Mouse (Mus musculus) layer of hippocampus, postnatal 36 days (tissue): ENCODE measurements at regions not wholly inside any gene's neighbourhood (a gene's known extent, or its start where the extent isn't known, plus 50 kb on each side); places are given as distances from the start of the nearest gene placed in this dataset.

Experiments
- DNase-seq, 2 experiments: peaks; one replicate each; pipeline ENCODE4 v3.0.0; 2022

GRCm38 (mm10) chr15:52095629-52096190, 1789.0 kb upstream of the Gm7489 start:
- DNase-seq: no peak

GRCm38 (mm10) chr15:52108761-52109160, 1775.9 kb upstream of the Gm7489 start:
- no peak for DNase-seq

GRCm38 (mm10) chr15:52114368-52115036, 1770.2 kb upstream of the Gm7489 start:
- no peak for DNase-seq

- DNase-seq: no peak
Measured at GRCm38 (mm10) chr15:52136693-52137092, 1748.0 kb upstream of the Gm7489 start.

GRCm38 (mm10) chr15:52153421-52153820, 1731.3 kb upstream of the Gm7489 start:
- DNase-seq: no peak

- DNase-seq: no peak
Measured at GRCm38 (mm10) chr15:52155784-52156183, 1728.9 kb upstream of the Gm7489 start.

GRCm38 (mm10) chr15:52156779-52157178, 1727.9 kb upstream of the Gm7489 start:
- no peak for DNase-seq

GRCm38 (mm10) chr15:52160181-52161088, 1724.3 kb upstream of the Gm7489 start:
- peak; percentile 82 for DNase-seq

- DNase-seq: no peak
Measured at GRCm38 (mm10) chr15:52161089-52161442, 1723.6 kb upstream of the Gm7489 start.

GRCm38 (mm10) chr15:52161568-52162316, 1723.0 kb upstream of the Gm7489 start:
- no peak for DNase-seq

- DNase-seq: no peak
Measured at GRCm38 (mm10) chr15:52166144-52166543, 1718.6 kb upstream of the Gm7489 start.

- no peak for DNase-seq
Measured at GRCm38 (mm10) chr15:52166595-52167443, 1717.9 kb upstream of the Gm7489 start.

GRCm38 (mm10) chr15:52167811-52168210, 1716.9 kb upstream of the Gm7489 start:
- no peak for DNase-seq

- DNase-seq: no peak
Measured at GRCm38 (mm10) chr15:52176951-52177350, 1707.8 kb upstream of the Gm7489 start.

- DNase-seq: no peak
Measured at GRCm38 (mm10) chr15:52178668-52179067, 1706.0 kb upstream of the Gm7489 start.

- DNase-seq: no peak
Measured at GRCm38 (mm10) chr15:52179379-52179778, 1705.3 kb upstream of the Gm7489 start.

- no peak for DNase-seq
Measured at GRCm38 (mm10) chr15:52191176-52191575, 1693.5 kb upstream of the Gm7489 start.

GRCm38 (mm10) chr15:52207271-52207670, 1677.4 kb upstream of the Gm7489 start:
- no peak for DNase-seq

GRCm38 (mm10) chr15:52232442-52232841, 1652.3 kb upstream of the Gm7489 start:
- no peak for DNase-seq

GRCm38 (mm10) chr15:52236220-52236619, 1648.5 kb upstream of the Gm7489 start:
- DNase-seq: no peak

GRCm38 (mm10) chr15:52242890-52243289, 1641.8 kb upstream of the Gm7489 start:
- no peak for DNase-seq
